ENCODE assay signal across 10 mouse cellular contexts in the genomic region with DNA sequence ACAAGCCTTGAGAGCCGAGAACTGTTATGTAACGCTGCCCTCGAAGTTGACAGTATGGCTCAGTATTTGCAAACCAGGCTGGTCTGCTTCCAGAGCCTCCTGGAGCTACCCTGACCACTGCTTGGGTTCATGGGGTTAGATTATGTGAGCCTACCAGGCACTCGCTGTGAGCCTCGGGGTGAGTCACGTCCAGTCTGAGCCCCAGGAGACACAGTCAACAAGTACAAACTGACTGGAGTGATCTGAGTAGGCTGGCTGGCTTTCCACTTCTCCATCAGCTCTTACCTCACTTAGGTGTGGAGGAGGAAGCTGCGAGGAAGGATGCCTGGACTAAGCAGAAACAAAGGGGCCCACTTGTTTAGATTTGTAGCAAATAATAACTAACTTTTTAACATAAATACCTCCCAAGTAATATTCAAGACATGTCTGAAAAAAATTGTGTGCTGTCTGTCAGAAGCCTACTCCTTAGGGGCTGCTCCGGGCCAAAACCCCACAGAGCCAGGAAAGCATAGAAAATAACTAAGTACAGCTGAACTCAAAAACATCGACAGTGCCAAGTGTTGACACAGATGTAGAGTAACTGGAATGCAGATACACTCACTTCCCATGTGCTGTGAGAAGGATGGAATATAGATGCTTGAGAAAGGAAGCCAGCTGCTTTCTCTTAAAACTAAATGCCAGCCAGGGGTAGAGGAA.
A peak's percentile ranks its signal among the peaks of the same experiment; 100 is the strongest.
DNase-seq lines count a peak whose midpoint lies in the region; ATAC-seq and TF ChIP-seq lines count a peak whose summit lies in the region.
"Had no signal": no experiment of that assay in that cellular context is flagged by ENCODE, and none has a peak within 500 bp of the region (broad histone marks: within the 10 kb centered on the region; RNA-seq: fewer than 3 reads in every experiment).

No protein-coding gene starts in this region.

- no peak overlapping the region for H3K4me2 ChIP-seq in hindbrain, embryonic 11.5 days (replicated peaks; ENCODE audit: low read depth, low read length)
- H3K4me2 ChIP-seq: neural tube, embryonic 13.5 days had no signal

- in situ Hi-C loops in Patski (cut with MboI; ENCODE audit: low pct_unique_long_range_greater_than_20kb): loop anchor here (5.0 to 10.0 kb wide), 2 partner anchors 83 to 275 kb away; no protein-coding TSS in a partner anchor

- no peak for DNase-seq in hindbrain, embryonic 10.5 days (ENCODE audit: low spot score)
- DNase-seq in hindbrain, embryonic 11.5 days (ENCODE audit: low spot score): no peak
- DNase-seq in Patski (ENCODE audit: low read depth, low spot score): no peak
- DNase-seq in heart, adult 9 months (ENCODE audit: low spot score in 2 of 2): peak; percentile 81 to 82
- DNase-seq in lung, postnatal 25 days (ENCODE audit: low spot score): peak; percentile 61
- DNase-seq in ovary, adult 18-20 months (ENCODE audit: low spot score): no peak
- no peak for DNase-seq in testis, postnatal 14 days (ENCODE audit: low spot score)
- DNase-seq in neural tube, embryonic 10.5 days (ENCODE audit: extremely low spot score, low spot score): no peak
- DNase-seq: kidney, adult 11 months had no signal

- POLR2A ChIA-PET in Patski (lab: Charles Lee): interaction anchor here (0.7 kb wide), 1 partner anchor 53 kb away, joined by 3 read pairs; no protein-coding TSS in a partner anchor

- H3K36me3 ChIP-seq in hindbrain, embryonic 10.5 days: no peaks in the 10 kb centered on the region
- no peaks in the 10 kb centered on the region for H3K36me3 ChIP-seq in hindbrain, embryonic 11.5 days (ENCODE audit: control insufficient read depth, insufficient read depth, low read length)
- H3K36me3 ChIP-seq: neural tube, embryonic 13.5 days had no signal

- no peak overlapping the region for H3K4me3 ChIP-seq in hindbrain, embryonic 10.5 days
- H3K4me3 ChIP-seq in hindbrain, embryonic 11.5 days (ENCODE audit: low read depth, low read length): no peak overlapping the region
- H3K4me3 ChIP-seq: neural tube, embryonic 13.5 days had no signal

- ATAC-seq in hindbrain, embryonic 11.5 days (ENCODE audit: low FRiP score): no peak
- ATAC-seq in Patski: peak; percentile 33

- H3K9ac ChIP-seq in hindbrain, embryonic 11.5 days (ENCODE audit: low read depth, low read length): no peak overlapping the region
- H3K9ac ChIP-seq: neural tube, embryonic 13.5 days had no signal

- no peaks in the 10 kb centered on the region for H3K9me3 ChIP-seq in hindbrain, embryonic 10.5 days
- H3K9me3 ChIP-seq in hindbrain, embryonic 11.5 days (ENCODE audit: control insufficient read depth, low read length): no peaks in the 10 kb centered on the region
- H3K9me3 ChIP-seq: neural tube, embryonic 13.5 days had no signal

- TF ChIP-seq CTCF in Patski (IDR thresholded peaks at IDR 0.05): no peak

- CTCF ChIA-PET in Patski (lab: Charles Lee): interaction anchor here (1.1 to 1.2 kb wide), 2 partner anchors 54 to 206 kb away, joined by 3 read pairs; no protein-coding TSS in a partner anchor

- H3K4me1 ChIP-seq in hindbrain, embryonic 10.5 days (replicated peaks): peaks cover 30% of the 10 kb centered on the region
- no peaks in the 10 kb centered on the region; the same call in 1 of the 2 replicates for H3K4me1 ChIP-seq in hindbrain, embryonic 11.5 days (replicated peaks; ENCODE audit: control insufficient read depth, insufficient read depth, low read length)

- H3K27ac ChIP-seq in hindbrain, embryonic 10.5 days: 0 out of 2 replicates have a peak overlapping the region, but pooled peaks have one; percentile 54
- H3K27ac ChIP-seq in hindbrain, embryonic 11.5 days (ENCODE audit: low read depth, low read length): no peak overlapping the region
- H3K27ac ChIP-seq: neural tube, embryonic 13.5 days had no signal

- 76% methylated on average over 9 of the region's 9 CpGs for WGBS in hindbrain, embryonic 10.5 days
- WGBS in hindbrain, embryonic 11.5 days: 71% methylated on average over 9 of the region's 9 CpGs

- H3K27me3 ChIP-seq in hindbrain, embryonic 10.5 days (ENCODE audit: insufficient read depth, poor library complexity, severe bottlenecking): 0 out of 2 replicates have a peak, but pooled peaks cover 3% of the 10 kb centered on the region
- no peaks in the 10 kb centered on the region for H3K27me3 ChIP-seq in hindbrain, embryonic 11.5 days (ENCODE audit: control insufficient read depth, insufficient read depth, low read length)
- no peaks in the 10 kb centered on the region for H3K27me3 ChIP-seq in Patski
- H3K27me3 ChIP-seq: neural tube, embryonic 13.5 days had no signal

Comparison
In these comparisons a context has a peak if more than half of its experiments do, and no peak if none do; other contexts are left out.
1. DNase-seq: peak in heart, adult 9 months (2 of 2) and lung, postnatal 25 days (single experiment); none in hindbrain, embryonic 10.5 days (single experiment), hindbrain, embryonic 11.5 days (single experiment), Patski (single experiment), ovary, adult 18-20 months (single experiment), testis, postnatal 14 days (single experiment) and neural tube, embryonic 10.5 days (single experiment).